Mouse (Mus musculus) stomach, embryonic 16.5 days (tissue): Measurements from ENCODE around the gene Ldhd. TPM values are rescaled to one million over a fixed set of nuclear protein-coding genes. Genes with fewer than 3 reads are reported as not detected.

Experiments used
- ATAC-seq: fragments of 200-750 bp; cut with Nextera tagmentation; 2 replicates; pipeline ENCODE4 v1.8.0; 2017; ENCODE audit warnings: moderate number of reproducible peaks, moderate TSS enrichment; ENCODE audit not compliant: insufficient read depth, low FRiP score
- H3K27ac ChIP-seq: fragments of 300-500 bp; sonication (generic); 2 replicates; pipeline ENCODE4 v1.5.1; 2014; ENCODE audit warnings: low read length
- H3K27me3 ChIP-seq: fragments of 300-500 bp; sonication (generic); 2 replicates; pipeline ENCODE4 v1.6.1; 2014; ENCODE audit warnings: low read length, control low read depth, mixed read lengths; ENCODE audit not compliant: control insufficient read depth, insufficient read depth
- H3K36me3 ChIP-seq: fragments of 300-500 bp; sonication (generic); 2 replicates; pipeline ENCODE4 v1.6.1; 2014; ENCODE audit warnings: low read length; ENCODE audit not compliant: control insufficient read depth, insufficient read depth
- H3K4me1 ChIP-seq: fragments of 300-500 bp; sonication (generic); 2 replicates; pipeline ENCODE4 v1.6.1; 2014; ENCODE audit warnings: low read length, control low read depth, mixed read lengths; ENCODE audit not compliant: control insufficient read depth, insufficient read depth
- H3K4me2 ChIP-seq: fragments of 300-500 bp; sonication (generic); 2 replicates; pipeline ENCODE4 v1.6.1; 2014; ENCODE audit warnings: low read depth, low read length, mixed read lengths
- H3K4me3 ChIP-seq: fragments of 300-500 bp; sonication (generic); replicated peaks from 2 replicates; pipeline ENCODE4 v1.5.1; 2014; ENCODE audit warnings: mild to moderate bottlenecking, low read length
- H3K9ac ChIP-seq: fragments of 300-500 bp; sonication (generic); 2 replicates; pipeline ENCODE4 v1.6.1; 2014; ENCODE audit warnings: low read length
- H3K9me3 ChIP-seq: fragments of 300-500 bp; sonication (generic); replicated peaks from 2 replicates; pipeline ENCODE4 v1.6.1; 2016; ENCODE audit warnings: low read length, control low read depth; ENCODE audit not compliant: control insufficient read depth
- WGBS: fragments of 180-500 bp; shearing (Covaris S2); extraction: QIAGEN DNeasy Blood & Tissue Kit; methylation state at CpG from one replicate; pipeline ENCODE4 v1.1.7; 2014; 5-methylcytosine and 5-hydroxymethylcytosine counted together
- polyA plus RNA-seq: library from polyadenylated mRNA; unstranded; fragments of >200 nt; fragmentation: Nextera tagmentation; extraction: Ambion mirVana; gene quantifications from 2 replicates; pipeline ENCODE4 v1.2.1, GENCODE M21; 2015

The Ldhd gene
- polyA plus RNA-seq, 1 experiment from 2014 or later = 2.9 TPM

- 0 out of 2 replicates have a peak, but pooled peaks cover 3% of the 10 kb centered on the region for H3K4me1 ChIP-seq
- no peak for ATAC-seq
- no peaks in the 10 kb centered on the region for H3K9me3 ChIP-seq
- no peaks in the 10 kb centered on the region for H3K36me3 ChIP-seq
- WGBS = 91% methylated on average over 3 of the region's 3 CpGs
- no peaks in the 10 kb centered on the region for H3K27me3 ChIP-seq
- H3K4me2 ChIP-seq = no peak overlapping the region
- no peak overlapping the region for H3K4me3 ChIP-seq
- no peak overlapping the region for H3K9ac ChIP-seq
- H3K27ac ChIP-seq = no peak overlapping the region
Observed at GRCm38 (mm10) chr8:111632976-111633375, 2.8 kb upstream of the Ldhd start.

GRCm38 (mm10) chr8:111631589-111631988 is 1.4 kb upstream of the Ldhd start:
- Histone ChIP-seq H3K36me3 (no peaks in the 10 kb centered on the region), H3K27ac (no peak overlapping the region), H3K9ac (no peak overlapping the region), H3K4me3 (no peak overlapping the region), H3K4me2 (no peak overlapping the region), H3K9me3 (no peaks in the 10 kb centered on the region), H3K4me1 (0 out of 2 replicates have a peak, but pooled peaks cover 3% of the 10 kb centered on the region), H3K27me3 (no peaks in the 10 kb centered on the region)
- ATAC-seq = no peak
- 90% methylated on average over 8 of the region's 8 CpGs for WGBS

GRCm38 (mm10) chr8:111628894-111629501 is 1.2 kb downstream of the Ldhd start:
- Histone ChIP-seq H3K27ac (no peak overlapping the region), H3K9me3 (no peaks in the 10 kb centered on the region), H3K9ac (no peak overlapping the region), H3K4me2 (no peak overlapping the region), H3K4me3 (no peak overlapping the region), H3K27me3 (no peaks in the 10 kb centered on the region), H3K36me3 (no peaks in the 10 kb centered on the region), H3K4me1 (peaks cover 13% of the 10 kb centered on the region; the same call in 1 of the 2 replicates)
- WGBS = 82% methylated on average over 19 of the region's 19 CpGs
- no peak for ATAC-seq

GRCm38 (mm10) chr8:111628401-111628800 is 1.8 kb downstream of the Ldhd start:
- no peak overlapping the region for H3K4me3 ChIP-seq
- H3K4me1 ChIP-seq = peaks cover 16% of the 10 kb centered on the region; the same call in 1 of the 2 replicates
- 92% methylated on average over 12 of the region's 12 CpGs for WGBS
- H3K27ac ChIP-seq = no peak overlapping the region
- ATAC-seq = no peak
- H3K36me3 ChIP-seq = no peaks in the 10 kb centered on the region
- H3K9ac ChIP-seq = no peak overlapping the region
- H3K27me3 ChIP-seq = no peaks in the 10 kb centered on the region
- H3K4me2 ChIP-seq = no peak overlapping the region
- no peaks in the 10 kb centered on the region for H3K9me3 ChIP-seq

DNA sequence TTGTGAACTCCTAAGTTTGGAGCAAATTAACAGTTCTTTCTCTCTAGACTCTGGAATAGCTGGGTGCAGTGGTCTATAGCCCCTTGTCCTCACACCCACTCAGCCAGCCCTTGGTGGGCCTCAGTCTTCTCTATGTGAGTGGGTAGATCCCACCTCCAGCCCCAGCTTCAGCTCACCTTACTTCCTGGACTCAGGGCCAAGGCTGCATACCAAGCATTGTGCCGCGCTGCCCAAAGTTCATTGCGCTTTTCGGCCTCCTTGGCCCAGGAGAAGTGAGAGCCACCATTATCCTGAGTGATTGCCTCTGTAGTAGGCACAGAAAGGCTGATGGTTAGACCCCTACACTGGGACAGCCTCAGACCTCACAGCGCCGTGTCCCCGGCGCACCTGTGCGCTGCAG is 2.3 kb downstream of the Ldhd start:
- ATAC-seq = no peak
- Histone ChIP-seq H3K9ac (no peak overlapping the region), H3K4me2 (no peak overlapping the region), H3K27ac (no peak overlapping the region), H3K4me1 (peaks cover 16% of the 10 kb centered on the region; the same call in 1 of the 2 replicates), H3K27me3 (no peaks in the 10 kb centered on the region), H3K36me3 (no peaks in the 10 kb centered on the region), H3K9me3 (no peaks in the 10 kb centered on the region), H3K4me3 (no peak overlapping the region)
- 93% methylated on average over 9 of the region's 9 CpGs for WGBS

DNA sequence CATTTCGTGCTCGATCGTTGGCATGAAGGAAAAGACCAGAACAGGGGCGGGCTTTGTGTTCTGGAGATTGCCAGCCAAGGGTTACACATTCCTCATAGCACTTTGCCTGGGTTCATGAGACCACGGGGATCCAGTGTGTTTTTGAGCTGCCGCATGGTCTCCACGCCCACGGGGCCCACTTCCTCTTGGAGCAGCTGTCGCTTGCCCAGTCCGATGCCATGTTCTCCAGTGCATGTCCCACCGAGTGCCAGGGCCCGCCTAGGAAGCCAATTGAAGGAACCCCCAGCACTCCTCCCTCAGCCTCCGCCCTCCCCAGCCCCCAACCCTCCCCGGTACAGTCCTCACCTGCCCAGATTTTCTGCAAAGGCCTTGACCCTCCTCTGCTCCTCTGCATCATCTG is 3.2 kb downstream of the Ldhd start:
- H3K27me3 ChIP-seq = no peaks in the 10 kb centered on the region
- no peak overlapping the region for H3K4me2 ChIP-seq
- no peak overlapping the region for H3K4me3 ChIP-seq
- no peak overlapping the region for H3K9ac ChIP-seq
- H3K27ac ChIP-seq = no peak overlapping the region
- ATAC-seq = no peak
- WGBS = 88% methylated on average over 14 of the region's 14 CpGs
- peaks cover 16% of the 10 kb centered on the region; the same call in 1 of the 2 replicates for H3K4me1 ChIP-seq
- H3K36me3 ChIP-seq = no peaks in the 10 kb centered on the region
- no peaks in the 10 kb centered on the region for H3K9me3 ChIP-seq

- no peak overlapping the region for H3K4me3 ChIP-seq
- no peaks in the 10 kb centered on the region for H3K9me3 ChIP-seq
- H3K36me3 ChIP-seq = no peaks in the 10 kb centered on the region
- H3K27ac ChIP-seq = no peak overlapping the region
- H3K4me1 ChIP-seq = peaks cover 16% of the 10 kb centered on the region; the same call in 1 of the 2 replicates
- no peak for ATAC-seq
- 56% methylated on average over 8 of the region's 8 CpGs for WGBS
- no peak overlapping the region for H3K9ac ChIP-seq
- no peak overlapping the region for H3K4me2 ChIP-seq
- H3K27me3 ChIP-seq = no peaks in the 10 kb centered on the region
Observed at GRCm38 (mm10) chr8:111626528-111626820, 3.7 kb downstream of the Ldhd start.

GRCm38 (mm10) chr8:111625694-111626527 is 4.3 kb downstream of the Ldhd start:
- Histone ChIP-seq H3K27ac (no peak overlapping the region), H3K36me3 (no peaks in the 10 kb centered on the region), H3K4me1 (peaks cover 16% of the 10 kb centered on the region; the same call in 1 of the 2 replicates), H3K4me3 (no peak overlapping the region), H3K4me2 (no peak overlapping the region), H3K9me3 (no peaks in the 10 kb centered on the region), H3K27me3 (no peaks in the 10 kb centered on the region), H3K9ac (no peak overlapping the region)
- no peak for ATAC-seq
- 25% methylated on average over 6 of the region's 6 CpGs for WGBS

DNA sequence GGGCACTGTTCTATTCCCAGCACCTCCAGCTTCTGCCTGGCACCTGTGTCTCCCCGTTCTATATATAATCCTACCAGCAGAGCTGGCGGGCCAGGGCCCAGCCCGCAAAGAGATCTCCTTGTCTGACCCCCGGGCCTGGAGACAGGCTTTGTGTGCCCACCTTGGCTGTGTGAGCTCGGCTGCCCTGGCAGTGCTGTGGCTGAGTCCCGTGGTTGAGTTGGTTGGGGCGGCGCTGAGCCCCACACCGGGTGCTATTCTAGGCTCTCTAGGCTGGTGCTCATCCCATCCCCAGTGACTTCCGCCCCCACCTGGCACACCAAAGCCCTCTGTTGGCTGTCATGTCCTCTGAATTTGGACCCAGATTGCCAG is 5.3 kb downstream of the Ldhd start:
- Histone ChIP-seq H3K4me3 (no peak overlapping the region), H3K9ac (no peak overlapping the region), H3K4me1 (peaks cover 16% of the 10 kb centered on the region; the same call in 1 of the 2 replicates), H3K36me3 (no peaks in the 10 kb centered on the region), H3K4me2 (no peak overlapping the region), H3K9me3 (no peaks in the 10 kb centered on the region), H3K27ac (no peak overlapping the region), H3K27me3 (no peaks in the 10 kb centered on the region)
- ATAC-seq = no peak
- WGBS = 90% methylated on average over 10 of the region's 10 CpGs
